Mouse (Mus musculus): ENCODE results near the gene Plpp2.

Gene Plpp2

GRCm38 (mm10) chr10:79528081-79528480 lies 5.5 kb downstream of the Plpp2 start:
- DNase-seq (ENCODE audit: low read depth) = no peak

GRCm38 (mm10) chr10:79527453-79527845 lies 6.1 kb downstream of the Plpp2 start:
- no peak for DNase-seq (ENCODE audit: low read depth)

- no peak for DNase-seq (ENCODE audit: low read depth)
Measured at GRCm38 (mm10) chr10:79526661-79527452, 6.7 kb downstream of the Plpp2 start.

GRCm38 (mm10) chr10:79525456-79526325 lies 7.9 kb downstream of the Plpp2 start:
- no peak for DNase-seq (ENCODE audit: low read depth)

GRCm38 (mm10) chr10:79524433-79524832 lies 9.2 kb downstream of the Plpp2 start:
- DNase-seq (ENCODE audit: low read depth) = no peak

GRCm38 (mm10) chr10:79506709-79507108 lies 26.9 kb downstream of the Plpp2 start:
- DNase-seq (ENCODE audit: low read depth) = no peak

DNA sequence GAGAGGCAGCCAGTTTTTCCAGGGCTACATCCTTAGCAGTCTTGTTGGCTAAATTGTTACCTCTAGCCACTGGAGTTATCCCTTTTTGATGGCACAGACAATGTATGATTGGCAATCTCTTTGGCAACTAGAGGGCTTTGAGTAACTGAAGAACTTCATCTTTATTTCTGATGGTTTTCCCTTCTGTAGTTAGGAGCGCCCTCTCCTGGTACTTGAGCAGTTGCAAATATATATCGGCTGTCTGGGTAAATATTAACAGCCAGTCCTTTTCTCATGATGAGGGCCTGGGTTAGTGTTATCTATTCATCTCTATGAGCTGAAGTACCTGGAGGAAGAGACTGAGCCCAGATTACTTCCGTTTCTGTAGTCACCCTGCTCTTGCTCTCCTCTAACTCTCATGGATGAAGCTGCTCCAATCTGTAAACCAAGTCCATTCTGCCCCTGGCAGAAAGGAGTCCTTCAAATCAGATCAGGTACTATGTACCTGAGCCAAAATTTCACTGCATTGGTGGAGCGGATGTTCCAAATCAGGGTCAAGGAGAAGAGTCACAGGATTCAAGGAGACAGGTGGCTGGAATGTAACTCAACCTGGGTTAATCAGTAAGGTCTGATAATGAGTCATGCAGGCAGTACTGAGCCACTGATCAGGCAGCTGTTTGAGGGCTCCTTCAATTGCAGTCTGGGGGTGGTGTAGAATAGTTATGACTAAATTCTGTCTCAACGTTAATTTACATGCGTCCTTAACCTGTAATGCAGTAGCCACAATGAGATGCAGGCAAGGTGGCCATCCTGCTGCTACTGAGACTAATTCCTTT lies 30.6 kb downstream of the Plpp2 start:
- no peak for DNase-seq (ENCODE audit: low read depth)

- no peak for DNase-seq (ENCODE audit: low read depth)
Measured at GRCm38 (mm10) chr10:79496701-79497288, 36.8 kb downstream of the Plpp2 start.

GRCm38 (mm10) chr10:79495886-79496285 lies 37.7 kb downstream of the Plpp2 start:
- no peak for DNase-seq (ENCODE audit: low read depth)

Data from fibroblast of lung, adult 2 months (primary cell).